Mouse (Mus musculus): ENCODE data around the gene Adipor2.
A peak's percentile ranks its signal among the peaks of the same experiment; 100 is the strongest.

DNA sequence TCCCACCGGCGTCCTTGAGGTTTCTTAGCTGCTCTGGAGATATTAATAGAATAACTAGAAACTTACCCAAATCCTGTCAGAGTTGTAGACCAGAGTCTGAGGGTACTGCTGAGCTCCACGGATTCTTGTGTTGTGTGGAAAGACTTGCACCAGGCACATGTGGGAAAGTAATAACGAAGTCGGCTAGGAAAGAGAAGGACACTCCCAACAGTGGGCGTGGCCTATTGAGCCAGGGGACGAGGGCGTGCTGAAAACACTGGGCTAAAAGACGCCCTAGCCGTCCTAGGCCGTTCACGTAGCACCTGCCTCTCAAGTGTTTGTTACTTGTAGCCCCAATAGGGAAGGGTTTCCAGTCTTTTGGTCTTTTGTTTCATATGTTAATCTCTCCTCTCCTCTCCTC, at the start of gene Adipor2:
- peak; percentile 48; the same call in 1 of the 2 replicates for TF ChIP-seq POLR2A (IDR thresholded peaks at IDR 0.05; ENCODE audit: extremely low read depth, insufficient read depth, low read length)
- TF ChIP-seq CTCF (IDR thresholded peaks at IDR 0.05; ENCODE audit: low read depth, low read length), result no peak
